Mouse (Mus musculus) midbrain, embryonic 13.5 days (tissue): ENCODE data around the gene Krtap5-4. TPM values are rescaled to one million over a fixed set of nuclear protein-coding genes. Genes with fewer than 3 reads are reported as not detected.
A peak's percentile ranks its signal among the peaks of the same experiment; 100 is the strongest.
"Not testable (repeated sequence)": the region's sequence is repeated elsewhere in the genome, so short reads cannot be mapped to it uniquely, and the experiment has no call there.

ENCODE experiments used
- ATAC-seq: fragments of 200-750 bp; cut with Nextera tagmentation; 2 replicates; pipeline ENCODE4 v1.8.0; 2017; ENCODE audit warnings: mild to moderate bottlenecking, moderate TSS enrichment, moderate library complexity
- H3K27ac ChIP-seq: fragments of 300-500 bp; sonication (generic); 2 replicates; pipeline ENCODE4 v1.5.1; 2015; ENCODE audit warnings: inconsistent platforms, mild to moderate bottlenecking, moderate library complexity
- H3K27me3 ChIP-seq: fragments of 300-500 bp; sonication (generic); 2 replicates; pipeline ENCODE4 v1.6.1; 2015; ENCODE audit warnings: mild to moderate bottlenecking, inconsistent platforms
- H3K36me3 ChIP-seq: fragments of 300-500 bp; sonication (generic); 2 replicates; pipeline ENCODE4 v1.6.1; 2015; ENCODE audit warnings: mild to moderate bottlenecking, inconsistent platforms
- H3K4me1 ChIP-seq: fragments of 300-500 bp; sonication (generic); replicated peaks from 2 replicates; pipeline ENCODE4 v1.6.1; 2015; ENCODE audit warnings: inconsistent platforms
- H3K4me2 ChIP-seq: fragments of 300-500 bp; sonication (generic); replicated peaks from 2 replicates; pipeline ENCODE4 v1.6.1; 2015; ENCODE audit warnings: moderate library complexity, mild to moderate bottlenecking, inconsistent platforms
- H3K4me3 ChIP-seq: fragments of 300-500 bp; sonication (generic); replicated peaks from 2 replicates; pipeline ENCODE4 v1.5.1; 2015; ENCODE audit warnings: mild to moderate bottlenecking, inconsistent platforms
- H3K9ac ChIP-seq: fragments of 300-500 bp; sonication (generic); replicated peaks from 2 replicates; pipeline ENCODE4 v1.6.1; 2015; ENCODE audit warnings: mild to moderate bottlenecking, inconsistent platforms
- H3K9me3 ChIP-seq: fragments of 300-500 bp; sonication (generic); 2 replicates; pipeline ENCODE4 v1.6.1; 2016; ENCODE audit warnings: mild to moderate bottlenecking, inconsistent platforms
- WGBS: fragments of 180-500 bp; shearing (Covaris S2); methylation state at CpG from one replicate; pipeline ENCODE4 v1.1.7; 2015; 5-methylcytosine and 5-hydroxymethylcytosine counted together
- polyA plus RNA-seq: library from polyadenylated mRNA; unstranded; fragments of >200 nt; fragmentation: Nextera tagmentation; extraction: Ambion mirVana; gene quantifications from 2 replicates; pipeline ENCODE4 v1.2.1, GENCODE M21; 2015

The Krtap5-4 gene
- polyA plus RNA-seq, 1 experiment from 2014 or later = not detected

- Histone ChIP-seq H3K4me2 (no peak overlapping the region), H3K4me1 (no peaks in the 10 kb centered on the region), H3K9ac (no peak overlapping the region), H3K4me3 (no peak overlapping the region), H3K36me3 (no peaks in the 10 kb centered on the region), H3K27me3 (no peaks in the 10 kb centered on the region), H3K27ac (no peak overlapping the region), H3K9me3 (no peaks in the 10 kb centered on the region)
- no peak for ATAC-seq
These were observed 7.9 kb upstream of the Krtap5-4 start for GRCm38 (mm10) chr7:142295418-142295817.

GRCm38 (mm10) chr7:142296108-142296507, 7.2 kb upstream of the Krtap5-4 start:
- not testable (repeated sequence) for H3K4me2 ChIP-seq, H3K27me3 ChIP-seq, H3K9ac ChIP-seq, H3K36me3 ChIP-seq, H3K9me3 ChIP-seq, ATAC-seq, H3K27ac ChIP-seq, H3K4me3 ChIP-seq, H3K4me1 ChIP-seq
- 35% methylated on average over 4 of the region's 4 CpGs for WGBS

GRCm38 (mm10) chr7:142297018-142297417, 6.3 kb upstream of the Krtap5-4 start, which contains the start of gene Krtap5-1:
TSS of gene Krtap5-1 (minus strand) at chr7:142297118.
- H3K4me1 ChIP-seq, H3K27me3 ChIP-seq, H3K4me2 ChIP-seq, H3K36me3 ChIP-seq, H3K9ac ChIP-seq, H3K27ac ChIP-seq, ATAC-seq, H3K9me3 ChIP-seq, H3K4me3 ChIP-seq: not testable (repeated sequence)

GRCm38 (mm10) chr7:142303929-142304328, 580 bp downstream of the Krtap5-4 start:
- not testable (repeated sequence) for H3K9me3 ChIP-seq, H3K4me3 ChIP-seq, ATAC-seq, H3K27me3 ChIP-seq, H3K36me3 ChIP-seq, H3K4me2 ChIP-seq, H3K4me1 ChIP-seq, H3K27ac ChIP-seq, H3K9ac ChIP-seq
- WGBS = 100% methylated on average over 1 of the region's 1 CpGs

GRCm38 (mm10) chr7:142314600-142315285, 11.4 kb downstream of the Krtap5-4 start:
- WGBS = 46% methylated on average over 5 of the region's 5 CpGs

GRCm38 (mm10) chr7:142316558-142316957, 13.2 kb downstream of the Krtap5-4 start:
- peak; percentile 64 for ATAC-seq
- Histone ChIP-seq H3K27ac (no peak overlapping the region), H3K4me2 (no peak overlapping the region), H3K9me3 (no peaks in the 10 kb centered on the region), H3K4me3 (no peak overlapping the region), H3K9ac (no peak overlapping the region), H3K36me3 (no peaks in the 10 kb centered on the region), H3K27me3 (no peaks in the 10 kb centered on the region), H3K4me1 (peaks cover 27% of the 10 kb centered on the region)
- 50% methylated on average over 6 of the region's 6 CpGs for WGBS

More at GRCm38 (mm10) chr7:142314600-142315285, 11.4 kb downstream of the Krtap5-4 start:
- Histone ChIP-seq H3K27ac (peak overlapping the region; percentile 21; the same call in 1 of the 2 replicates), H3K9me3 (no peaks in the 10 kb centered on the region), H3K27me3 (no peaks in the 10 kb centered on the region), H3K4me1 (peaks cover 20% of the 10 kb centered on the region), H3K36me3 (no peaks in the 10 kb centered on the region), H3K4me2 (no peak overlapping the region), H3K4me3 (no peak overlapping the region), H3K9ac (no peak overlapping the region)
- peak; percentile 66 for ATAC-seq

- peaks cover 31% of the 10 kb centered on the region for H3K4me1 ChIP-seq
- ATAC-seq = no peak
- H3K9me3 ChIP-seq = no peaks in the 10 kb centered on the region
- H3K27me3 ChIP-seq = no peaks in the 10 kb centered on the region
- WGBS = 91% methylated on average over 5 of the region's 5 CpGs
- no peak overlapping the region for H3K9ac ChIP-seq
- no peak overlapping the region for H3K4me2 ChIP-seq
- H3K36me3 ChIP-seq = no peaks in the 10 kb centered on the region
- H3K27ac ChIP-seq = no peak overlapping the region
- no peak overlapping the region for H3K4me3 ChIP-seq
These were observed 13.9 kb downstream of the Krtap5-4 start for GRCm38 (mm10) chr7:142317216-142317615.

GRCm38 (mm10) chr7:142319124-142319523, 15.8 kb downstream of the Krtap5-4 start:
- no peak overlapping the region for H3K4me2 ChIP-seq
- no peak overlapping the region for H3K27ac ChIP-seq
- no peak for ATAC-seq
- no peaks in the 10 kb centered on the region for H3K9me3 ChIP-seq
- no peaks in the 10 kb centered on the region for H3K36me3 ChIP-seq
- WGBS = 80% methylated on average over 11 of the region's 11 CpGs
- no peak overlapping the region for H3K9ac ChIP-seq
- no peaks in the 10 kb centered on the region for H3K27me3 ChIP-seq
- H3K4me3 ChIP-seq = no peak overlapping the region
- H3K4me1 ChIP-seq = peaks cover 31% of the 10 kb centered on the region

GRCm38 (mm10) chr7:142320906-142321305, 17.6 kb downstream of the Krtap5-4 start:
- no peak overlapping the region for H3K4me3 ChIP-seq
- ATAC-seq = no peak
- no peaks in the 10 kb centered on the region for H3K9me3 ChIP-seq
- H3K4me2 ChIP-seq = no peak overlapping the region
- H3K4me1 ChIP-seq = peaks cover 19% of the 10 kb centered on the region
- 52% methylated on average over 2 of the region's 2 CpGs for WGBS
- no peaks in the 10 kb centered on the region for H3K27me3 ChIP-seq
- no peak overlapping the region for H3K27ac ChIP-seq
- no peaks in the 10 kb centered on the region for H3K36me3 ChIP-seq
- no peak overlapping the region for H3K9ac ChIP-seq

GRCm38 (mm10) chr7:142321637-142322306, 18.4 kb downstream of the Krtap5-4 start:
- 44% methylated on average over 5 of the region's 10 CpGs for WGBS
- not testable (repeated sequence) for H3K9ac ChIP-seq, H3K36me3 ChIP-seq, H3K4me2 ChIP-seq, ATAC-seq, H3K9me3 ChIP-seq, H3K4me3 ChIP-seq, H3K27me3 ChIP-seq, H3K27ac ChIP-seq
- peaks cover 19% of the 10 kb centered on the region for H3K4me1 ChIP-seq

GRCm38 (mm10) chr7:142322641-142323040, 19.3 kb downstream of the Krtap5-4 start:
- Histone ChIP-seq H3K27me3 (no peaks in the 10 kb centered on the region), H3K9me3 (no peaks in the 10 kb centered on the region), H3K4me3 (no peak overlapping the region), H3K4me2 (no peak overlapping the region), H3K9ac (no peak overlapping the region), H3K36me3 (no peaks in the 10 kb centered on the region), H3K27ac (no peak overlapping the region), H3K4me1 (peaks cover 19% of the 10 kb centered on the region)
- WGBS = 91% methylated on average over 6 of the region's 6 CpGs
- no peak for ATAC-seq

- Histone ChIP-seq H3K4me2 (no peak overlapping the region), H3K27ac (no peak overlapping the region), H3K4me1 (peaks cover 20% of the 10 kb centered on the region), H3K36me3 (no peaks in the 10 kb centered on the region), H3K27me3 (no peaks in the 10 kb centered on the region), H3K9me3 (no peaks in the 10 kb centered on the region), H3K4me3 (no peak overlapping the region), H3K9ac (no peak overlapping the region)
- no peak for ATAC-seq
- WGBS = 90% methylated on average over 12 of the region's 12 CpGs
These were observed 20.2 kb downstream of the Krtap5-4 start for GRCm38 (mm10) chr7:142323396-142324117.
